Mouse (Mus musculus): ENCODE measurements at regions not wholly inside any gene's neighbourhood (a gene's known extent, or its start where the extent isn't known, plus 50 kb on each side); places are given as distances from the start of the nearest gene placed in this dataset.
A peak's percentile ranks its signal among the peaks of the same experiment; 100 is the strongest.

DNA sequence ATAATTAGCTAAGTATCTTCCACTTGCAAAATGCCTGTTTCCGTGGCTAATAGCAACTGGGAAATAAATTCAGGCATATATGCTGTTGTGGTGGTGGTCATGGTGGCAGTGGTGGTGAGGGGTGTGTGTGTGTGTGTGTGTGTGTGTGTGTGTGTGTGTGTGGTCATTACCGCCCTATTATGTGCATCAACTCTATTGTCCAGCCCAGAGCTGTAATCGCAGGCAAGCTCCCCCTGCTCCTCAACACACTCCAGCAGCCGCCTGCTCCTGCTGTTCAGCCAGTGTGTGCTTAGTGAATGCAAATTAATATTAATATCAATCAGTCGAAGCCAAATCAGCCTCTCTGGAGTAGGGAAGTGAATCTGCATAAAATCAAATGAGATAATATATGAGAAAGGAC is 152.9 kb upstream of the Zic3 start:
- ATAC-seq (replicated peaks; ENCODE audit: poor library complexity, severe bottlenecking): no peak

DNA sequence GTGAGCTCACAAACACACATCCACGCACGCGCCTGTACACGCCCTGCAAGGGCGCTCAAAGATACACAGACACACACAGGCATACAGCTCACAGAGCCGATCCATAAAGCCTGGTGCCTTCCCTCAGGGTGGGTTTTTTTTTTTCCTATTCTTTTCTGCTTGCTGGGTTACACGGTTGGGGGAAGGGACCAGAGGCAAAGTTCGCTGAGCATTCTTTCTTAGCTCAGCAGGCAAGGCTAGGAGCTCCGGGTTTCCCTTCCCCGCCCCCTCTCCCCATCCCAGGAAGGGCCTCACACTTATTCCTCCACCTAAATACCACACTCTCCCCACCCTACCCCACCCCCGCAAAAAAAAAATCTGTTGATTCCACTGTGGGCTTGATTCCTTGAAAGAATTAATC is 105.8 kb upstream of the Zic3 start:
- no peak for ATAC-seq (replicated peaks; ENCODE audit: poor library complexity, severe bottlenecking)

DNA sequence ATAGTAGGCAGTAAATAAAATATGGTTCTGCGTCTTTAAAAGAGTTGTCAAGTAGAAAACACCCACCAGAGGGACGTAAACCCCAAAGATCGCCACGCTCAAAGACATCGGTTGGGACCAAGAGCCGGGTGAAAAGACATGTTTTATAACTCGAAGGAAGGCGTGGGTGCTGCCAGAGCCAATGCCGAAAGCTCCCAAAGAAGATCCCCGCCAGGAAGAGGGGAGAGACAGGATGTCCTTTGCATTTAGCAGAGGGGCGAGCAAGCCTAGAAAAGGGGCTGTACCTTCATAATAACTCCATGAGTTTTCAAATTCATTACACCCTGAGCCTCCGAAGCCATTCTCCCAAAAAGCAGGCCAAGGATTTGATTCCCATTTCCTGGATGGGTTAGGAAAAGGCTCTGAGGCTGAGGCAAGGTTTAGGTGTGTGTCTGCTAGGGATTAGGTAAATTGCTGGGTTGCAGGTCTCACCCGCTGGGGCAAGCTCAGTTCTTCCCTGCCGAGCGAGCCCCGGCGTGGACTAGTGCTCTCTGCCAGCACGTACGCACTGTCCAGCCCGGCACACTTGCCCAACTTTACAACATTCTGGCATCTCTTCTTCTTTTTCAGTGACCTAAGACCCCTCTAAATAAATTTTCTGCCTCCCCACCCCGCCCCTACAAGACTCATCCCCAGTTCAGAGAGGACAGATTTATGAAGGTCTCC is 104.9 kb upstream of the Zic3 start:
- no peak for ATAC-seq (replicated peaks; ENCODE audit: poor library complexity, severe bottlenecking)

DNA sequence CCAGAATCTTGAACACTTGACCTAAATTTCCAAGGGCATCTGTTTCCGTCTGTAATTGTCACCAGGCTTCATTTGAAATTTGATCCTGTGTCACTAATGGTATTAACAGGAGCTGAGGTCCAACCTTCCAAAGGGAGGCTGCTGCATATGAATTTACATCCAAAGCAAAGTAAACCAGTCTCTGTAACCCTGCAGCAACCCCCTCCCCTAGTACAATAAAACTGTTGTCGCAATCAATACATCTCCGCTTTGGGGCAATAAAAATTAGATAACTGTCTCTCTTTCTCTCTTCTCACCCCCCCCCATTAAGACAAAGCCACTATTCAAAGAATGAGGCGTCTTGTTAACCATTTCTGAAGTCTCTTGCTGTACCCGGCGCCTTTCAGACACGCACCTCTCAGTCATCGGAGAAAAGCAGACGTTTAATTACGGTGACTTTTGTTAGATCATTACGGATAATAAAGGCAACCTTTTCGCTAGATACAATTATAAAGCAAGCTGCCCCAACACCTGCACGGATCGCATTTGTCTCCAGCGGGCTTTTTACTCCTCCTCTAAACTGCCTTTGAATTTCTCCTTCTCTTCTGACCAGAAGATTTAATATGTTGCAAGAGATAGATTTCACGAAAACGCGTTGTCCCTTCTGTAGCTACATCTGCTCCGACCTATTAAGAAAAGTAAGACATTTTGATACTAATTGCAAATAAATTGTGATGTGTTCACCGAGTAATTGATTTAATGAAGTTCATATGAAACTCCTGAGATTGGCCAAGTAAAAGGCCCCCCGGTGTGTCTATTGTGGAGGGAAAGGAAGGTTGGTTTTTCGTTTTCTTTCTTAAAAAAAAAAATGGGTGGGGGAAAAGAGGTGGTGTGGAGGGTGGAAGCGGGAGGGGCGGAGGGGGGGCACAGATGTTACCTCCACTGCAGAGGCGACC is 104.1 kb upstream of the Zic3 start:
- ATAC-seq (replicated peaks; ENCODE audit: poor library complexity, severe bottlenecking): no peak

DNA sequence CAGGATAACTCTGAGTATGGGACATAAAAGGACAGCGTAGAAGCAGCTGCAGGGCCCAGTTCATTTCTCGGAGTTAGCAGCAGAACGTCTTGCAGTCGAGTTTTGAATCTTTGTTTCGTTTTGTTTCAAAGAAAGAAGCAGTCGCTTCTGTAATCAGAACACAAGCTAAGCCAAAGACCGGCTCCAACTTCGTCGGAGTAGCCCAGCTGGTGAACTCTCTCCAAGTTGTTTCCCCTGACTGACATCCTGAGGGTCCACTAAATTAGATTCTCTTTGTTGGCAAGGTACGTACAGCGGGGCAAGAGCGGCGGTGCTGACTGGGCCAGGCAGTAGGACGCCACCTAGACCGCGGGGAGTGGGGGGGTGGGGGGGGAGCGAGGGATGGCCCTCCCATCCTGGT is 102.6 kb upstream of the Zic3 start:
- no peak for ATAC-seq (replicated peaks; ENCODE audit: poor library complexity, severe bottlenecking)

DNA sequence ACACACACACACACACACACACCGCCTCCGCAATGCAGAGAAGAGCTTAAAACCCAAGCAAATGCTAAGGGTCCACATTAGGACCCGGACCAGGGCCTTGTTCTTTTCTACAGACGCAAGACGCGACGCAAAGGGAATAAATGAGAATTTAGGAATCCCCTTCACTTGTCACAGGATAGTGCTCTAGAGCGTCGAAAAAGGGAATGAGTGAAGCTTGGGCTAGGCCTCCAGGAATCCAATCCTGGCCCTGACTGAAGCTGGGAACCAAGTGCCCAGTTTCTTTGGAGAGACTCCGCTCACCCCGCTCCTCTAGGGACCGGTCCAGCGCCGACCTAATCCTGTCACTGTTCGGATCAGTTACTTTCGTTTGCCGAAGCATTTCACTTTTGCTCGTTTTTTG is 102.1 kb upstream of the Zic3 start:
- no peak for ATAC-seq (replicated peaks; ENCODE audit: poor library complexity, severe bottlenecking)

DNA sequence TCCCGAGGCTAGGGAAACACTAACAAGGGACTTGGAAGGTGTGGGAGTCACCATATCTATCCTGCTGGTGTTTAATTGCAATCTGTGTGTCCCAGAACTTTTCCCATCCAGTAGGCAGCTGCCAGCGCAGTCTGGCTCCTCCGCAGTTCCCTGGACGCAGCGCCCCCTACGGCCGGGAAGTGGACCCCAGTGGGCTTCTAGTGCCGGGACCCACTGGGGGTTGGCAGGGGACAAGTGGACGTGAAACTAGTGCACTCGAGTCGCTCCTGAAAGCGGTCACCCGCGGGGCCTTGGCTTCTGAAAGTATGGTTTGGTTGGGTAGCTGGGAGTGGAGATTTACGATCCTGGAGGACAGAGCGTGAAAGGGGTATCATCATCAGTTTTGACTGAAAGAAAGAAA is 101.2 kb upstream of the Zic3 start:
- peak; percentile 33; the same call in 1 of the 2 replicates for ATAC-seq (replicated peaks; ENCODE audit: poor library complexity, severe bottlenecking)

DNA sequence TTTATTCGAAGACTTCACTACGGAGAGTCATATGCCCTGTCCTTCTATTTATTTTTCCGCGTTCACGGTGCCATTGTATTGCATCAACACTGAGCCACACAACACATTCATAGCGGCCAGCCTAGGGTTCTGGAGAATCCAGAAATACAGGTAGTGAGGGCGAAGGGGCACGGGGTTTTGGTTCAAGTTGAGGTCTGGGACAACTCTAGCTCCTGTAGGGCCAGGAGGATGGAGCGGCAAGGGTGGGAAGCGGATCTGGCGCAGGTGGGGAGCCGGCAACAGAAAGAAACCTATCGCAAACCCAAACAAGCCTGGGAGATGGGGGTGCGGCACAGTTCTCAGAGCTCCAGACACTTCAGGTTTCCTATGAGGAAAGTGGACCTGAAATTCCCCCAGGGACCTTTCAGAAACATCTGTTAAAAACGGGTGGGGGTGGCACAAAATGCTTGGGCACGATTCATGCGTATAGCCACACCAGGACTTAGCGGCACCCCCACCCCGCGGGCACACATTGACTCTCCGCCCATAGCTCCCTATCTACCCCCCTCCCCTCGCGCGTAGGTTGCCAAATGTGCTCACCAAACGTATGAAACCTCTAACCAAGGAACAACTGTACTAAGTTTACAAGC is 100.6 kb upstream of the Zic3 start:
- no peak for ATAC-seq (replicated peaks; ENCODE audit: poor library complexity, severe bottlenecking)

DNA sequence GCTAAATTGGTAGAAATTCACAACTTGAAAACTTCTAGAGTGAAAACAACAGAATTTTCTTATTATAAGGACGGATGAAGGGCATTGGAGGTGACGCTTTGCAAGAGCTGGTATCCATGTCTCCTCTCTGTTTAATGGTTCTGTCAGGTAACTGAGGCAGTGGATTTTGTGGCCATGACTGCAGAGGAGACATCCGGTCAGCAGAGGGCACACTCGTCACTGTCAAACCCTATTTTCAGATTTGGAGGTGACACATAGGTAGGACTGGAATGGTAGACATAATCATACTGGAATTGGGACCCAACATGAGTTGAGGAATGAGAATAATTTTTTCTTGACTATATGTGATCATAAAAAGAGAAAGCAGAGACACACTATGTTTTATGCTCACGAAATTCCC is 98.7 kb upstream of the Zic3 start:
- ATAC-seq (replicated peaks; ENCODE audit: poor library complexity, severe bottlenecking): no peak

DNA sequence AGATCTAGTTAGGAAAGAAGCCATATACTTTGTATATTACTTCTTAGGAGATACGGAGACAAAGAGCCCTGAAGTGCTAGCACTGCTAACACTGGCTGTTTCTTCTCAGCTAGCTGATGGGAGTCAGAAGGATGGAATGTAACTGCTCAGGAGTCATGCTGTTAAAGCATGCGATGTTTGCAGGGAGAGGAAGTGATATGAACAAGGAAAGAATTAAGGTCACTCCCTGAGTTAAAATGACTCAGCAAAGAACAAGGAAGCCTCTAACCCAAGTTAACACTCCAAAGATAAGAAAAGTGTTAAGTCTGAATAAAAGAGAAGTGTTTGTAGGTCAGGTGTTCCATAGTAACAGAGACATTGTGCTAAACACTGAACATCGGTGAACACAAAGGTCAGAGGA is 86.9 kb upstream of the Zic3 start:
- no peak for ATAC-seq (replicated peaks; ENCODE audit: poor library complexity, severe bottlenecking)

DNA sequence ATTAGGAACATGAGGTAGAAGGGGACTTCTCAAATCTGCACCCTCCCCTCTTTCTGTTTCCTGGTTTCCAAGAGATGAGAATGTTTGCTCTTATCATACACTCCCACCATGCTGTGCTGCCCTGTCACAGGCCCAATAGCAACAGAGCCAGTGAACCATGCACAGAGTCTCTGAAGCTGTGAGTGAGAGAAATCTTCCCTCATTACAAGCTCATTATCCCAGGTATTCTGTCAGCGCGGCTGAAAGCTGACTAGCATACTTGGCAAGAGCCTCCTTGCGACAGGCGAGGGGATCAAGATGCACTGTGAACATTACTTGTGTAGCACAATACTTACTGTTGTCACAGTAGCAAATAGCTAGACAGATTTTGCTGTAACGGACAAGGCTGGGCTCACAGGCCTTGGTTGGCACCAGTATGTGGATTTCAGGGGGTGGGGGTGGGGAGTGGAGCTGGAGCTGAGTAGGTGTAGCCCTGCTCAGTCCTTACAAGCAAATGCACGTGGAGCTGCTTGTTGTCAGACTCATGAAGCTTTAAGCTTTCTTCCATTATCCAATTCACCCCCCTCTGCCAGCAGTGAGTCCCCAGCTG is 84.2 kb upstream of the Zic3 start:
- ATAC-seq (replicated peaks; ENCODE audit: poor library complexity, severe bottlenecking): no peak

DNA sequence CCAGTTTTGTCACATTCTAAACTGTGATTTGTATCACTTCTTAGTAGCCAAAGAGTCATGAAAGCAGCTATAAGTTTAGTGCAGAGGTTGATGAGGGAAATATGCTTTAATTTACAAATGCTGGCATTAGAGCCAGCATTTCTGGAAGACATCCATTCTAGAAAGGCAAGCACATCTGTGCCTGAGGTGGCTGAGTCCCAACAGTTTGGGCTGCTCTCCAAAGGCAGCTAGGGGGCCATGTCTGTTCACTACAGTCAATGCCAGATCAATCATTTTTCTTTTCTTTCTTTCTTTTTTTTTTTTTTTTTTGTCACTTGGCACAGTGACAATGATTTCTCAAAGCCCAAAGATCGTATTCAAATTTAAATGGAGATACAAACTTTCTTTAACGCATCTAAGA is 71.6 kb upstream of the Zic3 start:
- ATAC-seq (replicated peaks; ENCODE audit: poor library complexity, severe bottlenecking): no peak

DNA sequence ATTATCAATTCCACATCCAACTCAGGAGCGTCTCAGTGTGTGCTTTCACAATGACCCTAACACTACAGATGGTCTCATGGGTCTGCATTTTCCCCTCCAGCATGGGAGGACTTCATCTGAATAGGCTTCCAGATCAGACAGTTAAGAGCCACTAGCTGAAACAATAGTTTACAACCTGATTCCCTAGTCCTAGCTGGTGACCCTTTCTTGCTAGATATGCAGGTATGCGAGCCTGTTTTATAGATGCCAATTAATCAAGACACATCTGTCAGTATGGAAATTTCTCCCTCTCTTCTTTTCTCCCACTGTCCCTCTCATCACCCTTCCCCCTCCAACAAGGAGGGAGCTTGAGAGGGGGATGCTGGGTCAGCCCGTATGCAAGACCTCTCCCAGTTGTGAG is 71.2 kb upstream of the Zic3 start:
- no peak for ATAC-seq (replicated peaks; ENCODE audit: poor library complexity, severe bottlenecking)

DNA sequence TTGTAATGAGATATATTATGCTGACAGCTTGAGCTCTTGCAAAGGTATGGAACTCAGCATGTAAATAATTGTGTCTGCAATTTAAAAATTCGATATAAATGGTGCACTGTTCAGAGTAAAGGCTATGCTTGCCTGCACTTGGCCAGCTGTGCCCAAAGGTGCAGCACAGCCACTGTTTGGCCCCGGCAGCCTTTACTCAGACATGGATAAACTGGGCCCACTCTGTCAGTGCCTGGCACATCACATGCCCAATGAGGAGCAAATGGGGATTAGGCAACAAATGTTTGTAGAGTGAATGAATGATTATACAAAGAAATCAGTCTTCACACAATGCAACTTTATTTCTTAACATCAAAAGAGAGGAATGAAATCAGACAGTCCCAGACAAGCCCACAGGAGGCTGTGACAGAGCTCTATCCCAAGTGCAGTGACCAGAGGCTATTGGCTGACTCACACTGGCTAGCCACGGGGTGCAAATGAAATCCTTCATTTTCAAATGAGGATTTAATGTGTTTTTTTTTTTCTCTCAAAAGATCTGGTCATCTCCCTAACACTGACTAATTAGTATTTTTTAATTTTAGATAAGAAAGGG is 67.8 kb upstream of the Zic3 start:
- no peak for ATAC-seq (replicated peaks; ENCODE audit: poor library complexity, severe bottlenecking)
